Mouse (Mus musculus): ENCODE measurements around the gene Elk4.

The Elk4 gene

DNA sequence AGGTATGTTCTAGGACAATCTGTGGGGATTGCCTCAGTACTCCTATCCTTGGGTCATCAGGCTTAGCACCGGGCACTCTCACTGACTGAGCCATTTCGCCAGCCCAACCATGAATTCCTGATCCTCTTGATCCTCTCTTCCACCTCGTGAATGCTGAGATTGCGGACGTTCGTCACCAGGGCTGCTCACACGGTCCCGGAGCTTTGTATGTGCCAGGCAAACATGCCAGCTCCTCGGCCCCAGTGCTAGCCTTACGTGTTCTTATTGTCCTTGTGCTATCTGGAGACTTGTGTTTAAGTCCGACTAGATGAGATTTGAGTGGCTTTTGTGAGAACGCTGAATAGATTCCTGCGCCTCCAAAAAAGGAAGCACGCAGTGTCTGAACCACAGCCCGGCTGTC, 20.0 kb upstream of the Elk4 start:
- DNase-seq, result no peak

DNA sequence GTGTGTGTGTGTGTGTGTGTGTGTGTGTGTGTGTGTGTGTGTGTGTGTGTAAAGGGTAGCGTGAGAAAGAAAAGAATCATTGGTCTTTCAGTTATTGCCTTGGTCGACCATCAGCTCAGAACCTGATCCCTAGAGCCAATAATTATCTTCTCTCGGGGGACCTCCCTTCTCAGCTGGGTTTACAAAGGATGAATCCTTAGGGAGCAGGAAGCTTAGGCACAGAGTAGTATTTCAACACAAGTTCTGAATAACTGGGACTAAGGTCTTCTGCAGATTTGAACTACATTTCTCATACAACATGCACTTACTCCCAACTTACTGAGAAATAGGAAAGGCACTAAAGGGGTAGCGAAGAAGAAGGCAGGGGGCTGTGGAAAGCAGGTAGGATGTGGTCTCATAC, 17.9 kb upstream of the Elk4 start:
- DNase-seq, result no peak

DNA sequence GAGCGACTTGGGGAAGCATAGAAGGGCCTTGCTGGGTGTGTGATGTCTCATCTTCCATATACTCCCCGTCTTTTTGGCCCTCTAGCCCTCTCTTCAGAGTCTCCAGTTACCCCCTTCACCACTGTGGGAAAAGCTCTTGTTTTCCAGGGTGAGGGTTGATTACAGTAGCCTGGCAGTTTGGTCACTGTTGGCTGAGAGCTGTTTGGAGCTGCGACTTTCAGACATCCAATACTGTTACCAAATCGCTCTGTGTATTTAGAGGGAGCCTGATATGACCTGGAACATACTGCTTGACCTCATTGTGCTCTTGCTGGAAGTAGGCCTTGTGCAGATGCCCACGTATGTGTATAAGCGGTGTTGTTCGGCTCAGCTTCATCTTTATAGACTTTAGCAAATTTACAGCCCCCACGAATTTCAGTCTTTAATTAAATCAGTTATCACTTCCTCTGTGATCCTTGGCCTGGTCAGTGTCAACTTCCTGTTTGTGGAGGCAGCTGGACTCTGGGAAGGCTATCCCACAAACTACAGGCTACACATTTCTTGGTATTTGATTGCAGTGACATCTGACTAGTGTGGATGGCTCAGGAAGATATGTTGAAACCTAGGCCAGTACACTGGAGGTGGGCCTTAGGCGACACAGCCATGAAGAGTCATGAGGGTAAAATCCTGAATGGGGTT, 17.2 kb upstream of the Elk4 start:
- DNase-seq, result no peak

DNA sequence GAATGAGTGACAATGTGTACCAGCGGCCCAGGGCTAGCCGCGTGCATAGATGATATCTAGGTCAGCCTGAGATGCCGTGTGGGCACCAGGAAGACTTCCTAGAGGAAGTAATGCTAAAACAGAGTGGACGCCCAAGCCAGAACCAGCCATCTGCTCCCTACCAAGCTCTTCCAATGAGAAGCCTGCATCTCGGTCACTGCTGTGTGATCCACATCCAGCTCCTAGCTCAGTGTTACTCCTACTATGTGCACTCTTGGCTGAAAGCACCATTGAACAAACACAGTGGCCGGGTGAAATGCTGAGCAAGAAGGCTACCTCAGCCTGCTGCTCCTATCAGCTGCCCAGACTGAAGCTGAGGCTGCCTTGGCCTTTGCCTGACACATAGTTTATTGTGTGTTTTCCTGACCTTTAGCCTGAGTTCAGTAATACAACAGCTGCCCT, 14.8 kb upstream of the Elk4 start:
- no peak for DNase-seq

DNA sequence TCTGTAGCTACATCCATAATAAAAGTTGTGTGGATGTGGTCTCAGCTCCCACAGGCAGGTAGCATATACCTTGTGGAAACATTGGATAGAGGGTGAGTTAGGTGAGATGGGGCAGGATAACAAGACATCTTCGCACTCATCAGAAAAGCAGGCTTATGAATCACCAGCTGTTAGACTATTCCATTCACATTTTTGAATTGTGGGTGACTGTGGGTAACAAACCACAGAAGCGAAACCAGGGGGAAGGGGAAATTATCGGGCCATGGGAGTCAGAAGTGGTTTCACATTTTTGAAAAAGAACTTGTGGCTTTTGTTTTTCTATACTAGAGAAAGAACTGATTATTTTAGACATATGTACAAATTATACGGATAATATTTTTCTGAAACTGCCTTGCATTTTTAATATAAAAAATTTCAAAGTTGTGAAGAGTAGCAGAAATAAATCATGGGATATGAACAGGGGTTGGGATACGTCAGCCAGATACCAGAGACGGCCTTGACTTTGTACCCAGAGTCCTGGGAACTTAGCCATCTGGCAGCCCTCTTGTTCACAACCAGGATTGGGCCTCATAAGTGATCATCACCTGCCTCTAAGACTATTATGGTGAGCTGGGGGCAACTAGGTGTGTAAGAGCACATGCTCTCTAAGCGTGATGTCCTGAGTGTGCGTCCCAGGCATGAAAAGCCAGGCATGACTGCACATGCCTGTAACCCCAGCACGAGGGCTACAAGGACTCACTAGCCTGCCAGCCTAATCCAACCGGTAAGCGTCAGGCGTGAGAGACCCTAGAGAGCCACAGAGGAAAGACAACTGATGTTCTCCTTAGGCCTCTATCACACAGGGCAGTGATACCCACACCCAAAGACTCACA, 14.0 kb upstream of the Elk4 start:
- no peak for DNase-seq

DNA sequence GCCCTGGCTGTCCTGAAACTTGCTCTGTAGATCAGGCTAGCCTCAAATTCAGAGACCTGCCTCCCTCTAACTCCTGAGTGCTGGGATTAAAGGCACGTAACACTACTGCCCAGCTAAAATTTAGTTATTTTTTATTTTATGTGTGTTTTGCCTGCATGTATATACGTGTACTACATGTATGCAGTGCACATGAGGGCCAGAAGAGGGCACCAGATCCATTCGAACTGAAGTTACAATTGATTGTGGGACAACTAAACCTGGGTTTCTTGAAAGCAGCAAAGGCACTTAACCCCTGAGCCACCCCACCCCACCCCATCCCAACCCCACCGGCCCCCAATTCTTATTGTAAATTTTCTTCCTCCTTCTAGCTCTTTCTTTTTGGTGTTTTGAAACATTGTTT, 12.3 kb upstream of the Elk4 start:
- no peak for DNase-seq

DNA sequence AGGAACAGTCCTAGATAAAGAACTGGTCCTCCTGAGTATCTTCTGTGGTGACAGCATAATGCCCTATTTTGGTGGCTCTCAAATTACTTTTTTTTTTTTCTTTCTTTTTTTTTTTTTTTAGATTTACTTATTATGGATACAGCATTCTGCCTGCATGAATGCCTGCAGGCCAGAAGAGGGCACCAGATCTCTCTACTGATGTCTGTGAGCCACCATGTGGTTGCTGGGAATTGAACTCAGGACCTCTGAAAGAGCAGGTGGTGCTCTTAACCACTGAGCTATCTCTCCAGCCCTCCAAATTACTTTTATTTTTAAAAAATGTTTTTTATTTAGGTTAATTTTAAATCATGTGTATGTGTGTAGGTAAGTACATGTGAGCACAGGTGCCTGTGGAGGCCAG, 6.9 kb upstream of the Elk4 start:
- DNase-seq, result no peak

DNA sequence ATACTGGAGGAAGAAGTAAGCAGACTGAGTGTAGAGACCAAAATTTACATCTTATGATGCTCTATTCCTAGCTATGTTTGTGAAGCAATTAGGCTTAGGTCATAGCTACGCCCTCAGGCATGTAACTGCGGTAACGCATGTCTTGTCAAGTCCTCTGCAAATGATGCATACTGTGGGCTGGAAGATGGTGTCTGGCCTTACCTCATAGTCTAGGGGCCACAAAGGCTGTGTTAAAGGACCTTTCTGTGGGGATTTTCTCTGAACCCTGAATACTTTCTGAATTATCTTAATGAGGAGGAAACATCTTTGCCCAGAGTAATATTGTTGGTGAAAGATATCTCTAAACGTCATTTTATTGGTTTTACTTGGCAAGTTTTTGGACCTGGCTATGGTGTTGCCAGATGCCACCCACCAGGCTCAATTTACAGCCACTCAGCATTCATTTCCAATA, 5.5 kb upstream of the Elk4 start:
- DNase-seq, result no peak

DNA sequence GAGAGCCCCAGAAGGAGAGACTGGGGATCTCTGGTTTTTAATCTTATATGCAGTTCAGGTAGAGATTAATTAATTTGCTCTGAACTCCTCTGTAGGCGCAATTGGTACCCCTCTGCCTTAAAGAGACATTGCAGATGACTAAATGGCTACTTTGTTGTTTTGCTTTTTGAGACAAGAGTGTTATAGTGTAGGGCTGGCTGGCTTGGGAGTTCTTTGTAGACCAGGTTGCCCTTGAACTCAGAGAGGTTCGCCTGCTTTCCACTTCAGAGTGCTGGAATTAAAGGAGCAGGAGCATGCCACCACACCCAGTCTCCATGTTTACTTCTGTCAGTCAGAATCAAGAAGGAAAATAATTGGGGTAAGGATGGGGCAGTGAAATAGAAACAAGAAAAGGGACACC, 4.3 kb upstream of the Elk4 start:
- no peak for DNase-seq

DNA sequence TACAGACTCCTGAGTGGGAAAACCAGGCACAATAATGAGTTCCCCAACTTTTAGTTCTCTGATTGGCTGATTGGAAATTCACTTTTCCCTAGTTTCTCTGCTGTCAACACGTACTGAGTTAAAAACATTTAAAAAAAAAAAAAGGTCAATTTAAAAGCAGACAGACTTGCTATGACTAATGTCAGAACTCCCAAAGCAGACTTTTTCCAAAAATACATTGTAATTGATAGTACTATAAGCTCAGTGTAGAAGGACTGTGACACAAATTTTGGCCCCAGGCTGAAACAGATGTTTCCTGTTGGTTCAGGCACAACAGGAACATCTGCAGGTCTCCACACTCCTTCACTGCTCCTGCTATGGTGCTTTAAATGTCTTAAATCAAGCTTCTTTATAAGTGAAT, 3.6 kb upstream of the Elk4 start:
- DNase-seq, result no peak

DNA sequence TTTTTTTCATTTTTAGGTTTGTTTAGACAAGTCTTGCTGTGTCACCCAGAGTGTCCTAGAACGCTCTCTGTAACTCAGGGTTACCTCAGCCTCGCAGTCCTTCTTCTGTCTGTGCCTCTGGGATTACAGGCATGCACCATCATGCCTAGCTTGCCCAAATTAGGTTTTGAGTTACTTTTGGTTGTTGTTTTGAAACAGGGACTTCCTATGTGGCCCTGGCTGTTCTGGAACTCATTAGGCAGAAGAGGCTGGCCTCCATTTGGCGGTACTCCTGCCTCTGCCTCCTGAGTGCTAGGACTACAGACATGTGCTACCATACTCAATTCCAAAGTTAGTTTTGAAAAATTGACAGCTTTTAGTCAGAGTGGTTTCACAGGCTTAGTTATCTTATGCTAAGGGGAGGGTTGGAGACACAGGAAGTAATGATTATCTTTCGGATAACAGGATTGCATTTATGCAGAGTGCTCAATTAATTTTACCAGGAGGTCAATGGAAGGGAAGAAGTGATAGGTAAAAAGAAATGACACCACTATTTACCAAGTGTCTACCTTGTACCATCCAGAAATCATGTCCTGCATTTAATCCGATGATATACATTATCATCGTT, 2.7 kb upstream of the Elk4 start:
- no peak for DNase-seq

DNA sequence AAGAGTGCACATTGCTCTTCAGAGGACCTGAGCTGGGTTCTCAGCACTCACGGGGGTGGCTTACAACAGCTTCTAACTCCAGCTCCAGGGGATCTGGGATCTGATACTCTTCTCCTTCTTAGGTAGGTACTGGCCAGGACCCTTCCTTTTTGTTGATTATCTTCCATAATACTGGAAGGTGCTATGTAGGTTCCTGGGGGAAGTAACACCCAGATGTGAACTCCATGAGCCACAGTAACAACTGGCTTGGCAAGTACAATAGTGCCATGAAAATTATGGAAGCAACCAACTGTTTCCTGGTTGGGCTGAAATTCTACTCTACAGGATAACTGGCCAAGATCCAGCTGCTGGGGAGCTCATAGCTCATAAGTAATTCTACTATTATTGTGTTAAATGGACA, 1.9 kb upstream of the Elk4 start:
- DNase-seq, result no peak

DNA sequence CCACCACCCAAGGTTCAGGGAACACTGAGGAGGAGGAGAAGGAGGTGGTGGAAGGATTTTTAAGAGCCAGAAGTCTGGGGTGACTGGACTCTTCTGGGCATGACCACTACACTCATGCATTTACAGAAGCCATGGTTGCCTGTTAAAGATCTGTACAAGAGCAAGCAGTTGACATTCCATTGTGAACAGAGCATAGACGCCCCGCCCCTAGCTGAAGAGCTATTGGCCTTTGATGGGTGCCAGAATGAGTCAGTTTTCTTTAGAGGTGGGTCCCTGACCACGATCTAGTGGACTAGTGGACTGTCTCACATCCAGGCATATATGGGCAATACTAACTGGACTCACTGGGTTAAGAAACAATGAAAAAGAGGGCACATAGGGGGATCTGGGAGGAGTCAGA, 1.4 kb upstream of the Elk4 start:
- DNase-seq, result no peak

DNA sequence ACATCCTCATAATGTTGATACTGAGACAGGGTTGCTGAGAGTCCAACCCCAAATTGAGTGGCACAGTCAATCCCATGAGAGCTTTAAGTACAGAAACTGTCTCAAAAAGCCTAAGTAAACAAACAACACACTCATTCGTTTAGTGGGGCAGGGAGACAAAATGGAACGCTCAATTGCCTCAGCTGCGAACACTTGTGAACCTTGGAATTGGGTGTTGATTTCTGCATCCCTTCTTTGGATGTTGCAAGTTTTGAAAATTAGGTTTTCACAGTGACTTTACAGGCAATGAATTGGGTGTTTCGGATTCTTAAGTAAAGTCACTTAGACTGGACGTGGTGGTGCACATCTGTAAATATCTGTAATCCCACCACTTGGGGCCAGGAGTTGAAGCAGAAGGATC, 686 bp upstream of the Elk4 start:
- DNase-seq, result no peak

DNA sequence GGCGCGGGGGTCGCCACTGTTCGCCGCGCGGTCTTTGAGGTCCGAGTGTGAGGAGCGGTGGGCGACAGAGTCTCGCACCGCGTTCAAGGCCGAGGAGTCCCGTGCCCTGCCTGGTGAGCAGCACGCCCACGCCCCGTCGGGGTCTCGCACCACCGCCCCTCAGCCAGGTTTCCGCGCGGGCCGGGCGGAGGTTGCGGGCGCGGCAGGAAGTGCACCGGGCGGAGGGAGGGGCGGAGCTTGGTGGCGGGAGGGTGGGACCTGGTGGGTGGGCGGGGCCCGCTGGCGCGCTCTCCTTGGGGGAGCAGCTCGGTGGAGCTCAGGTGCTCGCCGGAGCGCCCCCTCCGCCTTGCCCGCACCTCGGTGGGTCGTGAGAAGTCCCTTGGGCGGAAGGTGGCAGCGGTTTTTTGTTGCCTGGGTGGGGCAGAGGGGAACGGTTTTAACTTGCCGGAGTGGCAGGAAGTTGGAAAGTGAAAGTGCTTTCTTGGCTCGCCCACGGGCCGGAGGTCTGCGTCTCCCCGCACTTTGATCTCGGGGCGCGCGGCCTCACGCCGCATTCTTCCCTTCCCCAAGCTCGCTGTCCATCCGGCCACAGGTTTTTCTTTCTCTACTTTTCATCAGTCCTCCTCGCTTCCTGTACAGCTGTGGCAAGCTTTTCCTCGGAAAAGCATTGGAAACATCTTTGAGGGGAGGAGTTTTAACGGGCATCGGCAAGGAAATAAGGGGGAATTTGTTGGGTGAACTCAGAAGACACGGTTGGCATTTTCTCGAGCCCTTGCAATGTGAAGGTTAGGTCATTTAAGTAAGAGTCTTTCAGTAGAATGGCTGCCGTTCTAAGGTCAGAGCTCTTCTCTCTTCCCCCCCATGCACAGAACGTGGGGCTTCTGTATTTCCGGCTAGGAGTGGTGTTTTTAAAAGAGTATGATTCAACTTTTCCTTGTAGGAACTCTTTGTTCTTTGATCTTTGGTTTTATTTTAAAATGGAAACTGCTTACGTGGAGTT, 721 bp downstream of the Elk4 start:
- peak; percentile 77 for DNase-seq

DNA sequence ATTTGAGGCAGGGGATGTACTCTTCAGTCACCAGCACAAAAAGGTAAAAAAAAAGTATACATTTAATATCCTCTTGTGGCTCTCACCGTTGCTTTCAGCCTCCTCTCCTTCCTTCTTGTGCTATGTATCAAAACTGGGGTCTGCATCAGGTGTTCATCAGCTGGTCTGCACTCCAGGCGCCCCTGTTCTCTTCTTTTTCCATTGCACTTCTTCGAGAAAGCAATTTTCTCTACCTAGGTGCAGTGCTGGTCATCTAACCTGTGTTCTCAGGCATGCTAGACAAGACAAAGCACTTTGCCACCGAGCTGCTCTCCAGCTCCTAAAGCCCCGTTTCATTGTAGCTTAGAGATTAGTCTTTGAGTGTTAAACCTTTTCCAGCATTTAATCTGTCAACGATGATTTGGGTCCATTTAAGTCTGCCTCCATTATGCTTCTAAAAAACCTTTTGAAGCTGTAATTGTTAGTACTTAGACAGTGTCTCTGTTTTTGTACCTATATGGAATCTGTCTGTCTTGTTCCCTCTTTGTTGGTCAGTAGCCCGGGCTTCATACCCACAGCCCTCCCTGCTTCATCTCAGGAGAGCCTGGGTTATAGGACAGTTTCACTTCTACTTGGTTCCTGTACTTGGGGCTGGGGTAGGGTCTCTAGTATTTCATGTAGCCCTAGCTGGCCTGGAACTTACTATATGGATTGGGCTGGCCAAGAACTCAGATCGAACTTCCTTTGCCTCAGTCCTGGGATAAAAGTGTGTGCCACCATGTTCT, 1.7 kb downstream of the Elk4 start:
- DNase-seq, result no peak

DNA sequence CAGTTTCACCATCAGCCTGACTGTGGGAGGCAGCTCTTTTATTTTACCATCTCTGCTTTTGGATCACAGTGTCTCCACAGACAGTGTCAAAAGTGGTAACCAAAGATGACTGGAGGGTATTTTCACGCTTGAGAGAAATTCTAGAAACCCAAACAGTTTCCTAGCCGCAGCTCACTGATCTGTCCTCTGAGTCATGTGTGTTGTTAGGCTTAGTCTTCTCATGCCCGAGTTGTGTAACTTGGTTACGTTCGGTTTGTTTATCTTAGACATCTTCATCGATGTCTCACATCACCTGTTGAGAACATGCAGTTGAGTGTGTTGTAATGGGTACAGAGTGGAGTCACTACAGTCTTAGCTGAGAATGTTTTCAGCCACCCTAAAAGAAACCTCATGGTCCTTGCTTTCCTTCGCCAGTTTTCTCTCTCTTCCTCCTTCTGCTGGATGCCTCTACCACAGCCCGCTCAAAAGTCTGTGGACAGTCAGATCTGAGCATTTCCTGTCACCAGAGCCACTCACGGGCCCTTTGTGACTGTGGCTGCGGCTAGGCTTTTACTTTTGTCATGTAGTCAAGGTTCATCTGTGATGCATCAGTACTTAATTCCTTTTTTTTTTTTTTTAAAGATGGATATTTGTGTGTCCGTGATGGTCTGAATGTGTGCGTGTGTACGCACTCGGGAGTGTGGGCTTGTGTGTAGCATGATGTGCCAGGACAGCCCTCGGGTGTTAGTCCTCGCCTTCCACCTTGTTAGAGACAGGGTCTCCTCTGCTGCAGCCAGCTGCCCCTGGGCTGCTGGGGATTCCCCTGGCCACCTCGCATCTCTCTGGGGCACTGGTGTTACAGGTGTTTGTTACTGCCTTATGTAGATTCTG, 3.5 kb downstream of the Elk4 start:
- no peak for DNase-seq

DNA sequence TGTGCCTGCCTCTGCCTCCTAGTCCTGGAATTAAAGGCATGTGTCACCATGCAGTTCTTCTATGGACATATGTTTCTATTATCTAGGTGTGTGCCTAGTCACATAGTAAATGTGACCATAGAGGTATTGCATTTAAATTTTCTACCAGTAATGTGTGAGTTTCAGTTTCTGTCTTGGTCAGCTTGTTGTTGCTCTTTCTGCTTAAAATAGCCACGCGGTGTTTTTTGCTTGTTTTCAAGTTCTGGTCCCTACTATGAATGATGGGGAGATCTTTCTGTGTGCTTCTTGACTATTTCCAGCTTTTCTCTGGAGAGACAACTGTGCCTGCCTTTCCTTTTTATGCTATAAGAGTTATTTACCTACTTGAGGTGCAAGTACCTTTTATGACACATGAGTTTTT, 4.4 kb downstream of the Elk4 start:
- DNase-seq, result no peak

DNA sequence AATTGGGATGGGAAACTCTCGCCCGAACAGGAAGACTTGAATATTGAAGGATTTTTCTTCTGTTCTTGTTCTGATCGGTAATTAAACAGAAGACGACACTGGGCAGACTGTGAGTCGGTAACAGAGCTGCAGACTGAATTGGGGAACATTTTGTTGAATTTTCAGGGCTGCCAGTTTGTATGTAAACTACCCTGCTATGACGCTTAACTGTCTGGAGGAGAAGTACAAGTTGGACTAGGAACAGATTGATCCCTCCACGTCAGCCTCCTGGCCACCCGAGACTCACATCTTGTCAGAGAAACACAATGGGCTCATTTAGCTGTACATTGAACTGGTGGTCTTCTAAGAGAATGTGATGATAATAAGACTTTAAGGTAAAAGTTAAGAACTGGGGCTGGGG, 5.5 kb downstream of the Elk4 start:
- DNase-seq, result peak; percentile 54

DNA sequence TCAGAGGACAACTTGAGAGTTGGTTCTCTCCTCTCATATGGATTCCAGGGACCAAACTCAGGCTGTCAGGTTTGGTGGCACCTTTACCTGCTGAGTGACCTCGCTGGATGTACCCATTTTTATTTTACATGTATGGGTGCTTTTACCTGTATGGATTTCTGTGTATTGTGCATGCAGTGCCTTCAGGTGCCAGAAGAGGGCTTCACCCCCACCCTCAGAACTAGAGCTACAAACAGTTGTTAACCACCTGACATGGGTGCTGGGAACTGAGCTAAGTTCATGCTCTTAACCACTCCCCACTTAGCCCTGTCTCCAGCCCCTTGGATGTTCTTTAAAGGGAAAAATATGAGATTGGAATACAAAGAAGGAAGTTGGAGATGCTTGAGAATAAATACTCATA, 7.4 kb downstream of the Elk4 start:
- no peak for DNase-seq

DNA sequence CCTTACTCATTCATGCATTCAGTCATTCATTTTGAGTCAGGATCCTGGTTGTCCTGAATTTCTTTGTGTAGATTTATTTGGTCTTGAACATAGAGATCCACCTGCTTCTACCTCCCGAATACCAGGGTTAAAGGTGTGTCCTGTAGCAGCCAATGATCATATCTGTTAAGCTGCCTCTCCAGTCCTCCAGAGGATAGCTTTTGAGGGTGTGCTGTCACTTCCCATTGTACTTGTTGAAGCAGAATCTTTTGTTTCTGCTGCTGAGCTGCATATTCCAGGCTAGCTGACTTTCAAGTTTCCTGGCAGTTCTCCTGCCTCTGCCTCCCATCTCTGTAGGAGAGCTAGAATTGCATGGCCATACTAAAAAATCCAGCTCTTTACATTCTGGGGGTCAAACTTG, 9.3 kb downstream of the Elk4 start:
- no peak for DNase-seq
